Mouse (Mus musculus): ENCODE measurements at regions not wholly inside any gene's neighbourhood (a gene's known extent, or its start where the extent isn't known, plus 50 kb on each side); places are given as distances from the start of the nearest gene placed in this dataset.

GRCm38 (mm10) chr11:92405818-92406217, 692.0 kb upstream of the Car10 start:
- TF ChIP-seq POU5F1 (IDR thresholded peaks at IDR 0.05; ENCODE audit: borderline replicate concordance, low read length) (no peak), CTCF (conservative IDR thresholded peaks at IDR 0.05; ENCODE audit: low read length) (peak; percentile 45)
- H3K9me3 ChIP-seq (ENCODE audit: low read length) = no peaks in the 10 kb centered on the region
- H3K4me1 ChIP-seq (replicated peaks; ENCODE audit: low read depth, low read length) = no peaks in the 10 kb centered on the region
- H3K36me3 ChIP-seq (ENCODE audit: insufficient read depth, low read length) = no peaks in the 10 kb centered on the region
- no peak overlapping the region for H3K4me3 ChIP-seq (replicated peaks; ENCODE audit: low read length)
- no peaks in the 10 kb centered on the region for H3K27me3 ChIP-seq (ENCODE audit: insufficient read depth, low read length)

GRCm38 (mm10) chr11:92451372-92451771, 646.5 kb upstream of the Car10 start:
- no peaks in the 10 kb centered on the region for H3K4me1 ChIP-seq (replicated peaks; ENCODE audit: low read depth, low read length)
- TF ChIP-seq POU5F1 (IDR thresholded peaks at IDR 0.05; ENCODE audit: borderline replicate concordance, low read length) (peak; percentile 23; the same call in 1 of the 2 replicates), CTCF (conservative IDR thresholded peaks at IDR 0.05; ENCODE audit: low read length) (no peak), NANOG (IDR thresholded peaks at IDR 0.05; ENCODE audit: borderline replicate concordance, low read length) (peak; percentile 79; the same call in 1 of the 2 replicates)

GRCm38 (mm10) chr11:92495291-92495690, 602.5 kb upstream of the Car10 start:
- Histone ChIP-seq H3K36me3 (ENCODE audit: insufficient read depth, low read length) (no peaks in the 10 kb centered on the region), H3K9me3 (ENCODE audit: low read length) (no peaks in the 10 kb centered on the region), H3K4me3 (replicated peaks; ENCODE audit: low read length) (no peak overlapping the region), H3K4me1 (replicated peaks; ENCODE audit: low read depth, low read length) (no peaks in the 10 kb centered on the region), H3K27me3 (ENCODE audit: insufficient read depth, low read length) (no peaks in the 10 kb centered on the region)
- TF ChIP-seq CTCF (conservative IDR thresholded peaks at IDR 0.05; ENCODE audit: low read length) = no peak
- no peak for TF ChIP-seq NANOG (IDR thresholded peaks at IDR 0.05; ENCODE audit: borderline replicate concordance, low read length)
- no peak for TF ChIP-seq POU5F1 (IDR thresholded peaks at IDR 0.05; ENCODE audit: borderline replicate concordance, low read length)

More at GRCm38 (mm10) chr11:92451372-92451771, 646.5 kb upstream of the Car10 start:
- Histone ChIP-seq H3K4me3 (replicated peaks; ENCODE audit: low read length) (no peak overlapping the region), H3K27me3 (ENCODE audit: insufficient read depth, low read length) (no peaks in the 10 kb centered on the region), H3K9me3 (ENCODE audit: low read length) (no peaks in the 10 kb centered on the region), H3K36me3 (ENCODE audit: insufficient read depth, low read length) (no peaks in the 10 kb centered on the region)
